Mouse (Mus musculus): ENCODE measurements around the gene Gtf3c5.

The Gtf3c5 gene

DNA sequence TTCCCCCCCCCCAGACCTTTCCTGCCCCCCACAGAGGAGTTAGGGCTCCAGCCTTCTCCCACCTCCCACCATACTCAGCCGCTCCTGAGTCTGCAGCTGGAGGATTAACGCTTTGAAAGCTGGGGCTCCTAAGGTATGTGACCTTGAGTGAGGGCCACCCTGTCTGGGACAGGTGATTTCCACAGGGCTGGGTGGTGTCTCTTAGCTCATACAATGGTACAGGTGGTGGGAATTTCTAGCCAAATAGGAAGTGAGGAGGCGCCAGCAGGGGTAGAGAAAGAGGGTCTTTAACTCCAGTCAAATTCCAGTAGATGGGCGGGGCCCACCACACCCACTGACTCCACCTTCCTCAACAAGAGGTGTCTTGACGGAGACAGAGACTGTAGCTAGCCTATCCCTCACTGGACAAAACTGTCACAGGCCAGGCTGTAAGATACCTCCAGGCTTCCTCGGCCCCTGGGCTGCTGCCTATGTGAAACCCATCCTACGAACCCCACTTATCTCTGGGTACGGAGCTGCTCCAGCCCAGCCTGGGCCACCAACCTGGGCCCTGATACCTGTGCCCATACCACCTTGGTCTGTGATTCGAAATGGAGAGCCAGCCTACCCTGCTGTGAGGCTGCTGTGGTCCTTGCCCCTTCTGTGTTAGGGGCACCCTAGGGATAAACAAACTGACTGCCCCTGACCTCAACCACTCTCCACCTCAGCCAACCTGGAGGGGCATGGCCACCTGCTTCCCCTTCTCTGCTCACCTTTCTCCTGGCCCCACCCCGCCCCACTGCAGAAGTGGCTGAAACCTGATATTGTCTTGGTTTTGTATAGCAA lies 24.0 kb upstream of the Gtf3c5 start:
- no peak for DNase-seq (ENCODE audit: low spot score)

DNA sequence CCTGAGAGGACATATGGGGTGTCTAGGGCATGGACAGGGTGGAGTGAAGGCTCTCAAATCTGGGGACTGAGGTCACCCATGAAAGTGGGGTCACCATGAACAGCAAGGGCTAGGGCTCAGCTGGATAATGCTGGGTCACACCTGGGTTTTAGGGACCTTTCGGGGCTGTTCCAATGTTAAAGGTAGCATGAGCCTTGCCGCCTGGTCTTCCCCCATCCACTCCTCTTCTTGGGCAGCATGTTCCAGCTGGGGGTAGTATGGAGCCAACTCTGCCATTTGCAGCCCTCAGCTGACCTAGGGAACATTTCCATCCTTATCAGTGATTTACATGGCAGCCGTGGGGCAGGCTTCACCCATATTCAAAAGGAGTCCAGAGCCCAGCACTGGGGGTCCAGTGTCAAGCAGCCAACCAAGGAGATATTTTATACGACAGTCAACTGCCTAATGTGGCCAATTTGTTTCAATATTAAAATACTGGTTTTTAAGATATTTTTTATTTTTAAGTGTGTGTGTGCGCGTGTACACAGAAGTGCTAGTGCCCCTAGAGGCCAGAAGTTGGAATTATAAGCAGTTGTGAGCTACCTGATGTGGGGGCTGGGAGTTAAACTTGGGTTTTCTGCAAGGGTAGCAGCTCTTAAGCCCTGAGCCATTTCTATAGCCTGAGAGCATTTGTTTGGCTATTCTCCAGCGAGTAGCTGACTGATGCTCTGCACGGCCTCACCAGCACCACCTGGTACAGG lies 23.2 kb upstream of the Gtf3c5 start:
- no peak for DNase-seq (ENCODE audit: low spot score)

DNA sequence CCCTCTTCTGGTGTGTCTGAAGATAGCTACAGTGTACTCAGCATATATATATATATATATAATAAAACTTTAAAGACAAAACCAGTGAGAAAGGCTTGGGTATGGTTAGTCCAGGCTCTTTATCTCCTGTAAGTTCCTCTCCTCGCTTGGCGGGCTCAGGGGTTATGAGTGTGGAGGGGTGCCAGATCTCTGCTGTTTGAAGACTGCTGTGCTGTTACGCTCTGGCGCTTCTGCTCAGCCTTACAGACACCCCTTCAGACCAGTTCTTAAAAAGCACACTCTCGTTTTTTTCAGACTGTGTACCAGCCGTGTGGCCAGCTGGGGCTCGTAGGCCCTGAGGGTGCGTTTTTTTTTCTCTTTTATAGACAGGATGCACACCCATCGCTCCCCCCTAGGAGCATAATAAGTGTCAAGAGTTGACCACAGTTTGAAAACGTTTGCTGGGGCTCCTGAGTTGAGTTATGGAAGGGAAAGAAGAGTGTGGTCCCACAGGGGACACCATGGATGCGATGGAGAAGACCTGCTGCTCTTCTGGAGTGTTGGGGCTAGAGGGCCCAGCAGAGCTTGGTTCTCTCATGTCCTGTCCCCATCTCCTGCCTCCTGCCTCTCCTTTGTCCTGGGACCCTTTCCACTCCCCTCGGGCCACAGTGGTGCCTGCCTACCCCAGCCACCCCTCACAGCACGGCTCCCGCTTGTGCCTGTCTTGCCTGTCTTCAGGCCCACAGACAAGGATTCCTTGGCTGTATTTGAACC lies 22.4 kb upstream of the Gtf3c5 start:
- DNase-seq (ENCODE audit: low spot score) = no peak

DNA sequence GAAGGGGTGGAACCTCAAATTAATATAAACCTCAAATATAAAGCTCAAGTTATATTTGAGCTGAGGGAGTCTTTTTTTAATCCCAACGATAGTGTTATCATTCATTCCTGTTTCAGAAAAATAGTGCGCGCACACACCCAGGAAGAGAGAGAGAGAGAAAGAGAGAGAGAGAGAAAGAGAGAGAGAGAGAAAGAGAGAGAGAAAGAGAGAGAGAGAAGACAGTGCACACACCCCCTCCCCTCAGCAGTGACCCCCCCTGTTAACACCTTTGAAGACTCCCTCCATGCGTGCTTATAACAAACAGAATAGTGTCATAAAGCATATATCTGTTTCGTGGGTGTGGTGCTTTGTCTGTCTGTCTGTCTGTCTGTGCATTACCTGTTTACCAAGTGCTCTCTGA lies 20.0 kb upstream of the Gtf3c5 start:
- no peak for DNase-seq (ENCODE audit: low spot score)

DNA sequence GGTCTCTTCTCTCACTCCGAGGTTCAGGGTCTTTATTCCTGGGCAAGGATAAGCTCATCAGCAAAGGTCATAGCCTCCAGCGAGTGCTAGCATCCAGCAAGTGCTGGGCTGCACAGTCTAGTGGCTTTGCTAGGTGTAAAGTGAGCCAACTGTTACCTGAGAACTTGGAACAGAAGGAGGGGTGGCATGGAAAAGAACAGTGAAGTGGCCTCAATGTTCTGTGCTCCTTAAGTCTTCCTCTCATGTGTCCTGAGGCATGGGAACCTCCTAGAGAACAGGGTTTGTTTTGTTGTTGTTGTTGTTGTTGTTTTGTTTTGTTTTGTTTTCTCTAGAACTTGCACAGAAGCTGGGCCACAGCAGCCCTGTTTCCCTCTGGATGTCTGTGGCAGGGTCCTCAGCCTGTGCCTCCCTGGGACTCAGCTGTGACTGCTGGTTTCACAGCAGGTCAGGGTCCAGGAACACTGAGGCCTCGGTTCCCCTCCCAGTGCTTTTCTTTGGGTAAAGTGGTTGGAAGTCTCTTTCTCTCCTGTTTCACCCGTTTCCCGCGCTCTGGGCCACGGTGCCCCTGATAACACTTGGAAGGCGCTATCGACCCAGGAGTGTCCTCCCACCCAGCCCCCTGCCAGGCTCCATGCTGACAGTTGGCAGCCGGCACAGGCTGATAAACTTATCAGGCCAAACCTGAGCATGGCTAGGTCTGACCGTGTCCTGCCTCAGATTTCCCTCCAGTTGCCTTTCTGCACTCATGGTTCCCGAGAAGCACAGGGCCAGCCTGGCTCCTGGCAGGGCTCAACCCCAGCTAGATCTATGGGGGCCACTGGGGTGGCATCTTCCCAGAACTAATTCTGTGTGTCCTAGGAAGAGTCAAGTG lies 18.4 kb upstream of the Gtf3c5 start:
- DNase-seq (ENCODE audit: low spot score) = no peak

DNA sequence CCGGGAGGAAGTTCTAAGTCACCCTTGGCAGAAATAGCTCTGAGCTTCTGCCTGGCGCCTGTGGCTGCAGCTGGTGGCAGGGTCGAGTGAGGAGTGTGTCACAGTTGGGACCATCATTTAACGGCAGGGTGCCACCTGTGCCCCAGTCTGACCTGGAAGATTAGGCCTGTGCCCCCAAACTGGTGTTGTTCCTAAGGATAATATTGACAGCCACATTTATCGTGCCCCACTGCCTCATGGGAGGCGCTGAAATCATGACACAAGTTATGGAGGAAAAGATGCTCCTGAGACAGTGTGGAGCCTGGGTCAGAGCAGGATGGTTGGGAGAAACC lies 16.0 kb upstream of the Gtf3c5 start:
- DNase-seq (ENCODE audit: low spot score) = no peak

DNA sequence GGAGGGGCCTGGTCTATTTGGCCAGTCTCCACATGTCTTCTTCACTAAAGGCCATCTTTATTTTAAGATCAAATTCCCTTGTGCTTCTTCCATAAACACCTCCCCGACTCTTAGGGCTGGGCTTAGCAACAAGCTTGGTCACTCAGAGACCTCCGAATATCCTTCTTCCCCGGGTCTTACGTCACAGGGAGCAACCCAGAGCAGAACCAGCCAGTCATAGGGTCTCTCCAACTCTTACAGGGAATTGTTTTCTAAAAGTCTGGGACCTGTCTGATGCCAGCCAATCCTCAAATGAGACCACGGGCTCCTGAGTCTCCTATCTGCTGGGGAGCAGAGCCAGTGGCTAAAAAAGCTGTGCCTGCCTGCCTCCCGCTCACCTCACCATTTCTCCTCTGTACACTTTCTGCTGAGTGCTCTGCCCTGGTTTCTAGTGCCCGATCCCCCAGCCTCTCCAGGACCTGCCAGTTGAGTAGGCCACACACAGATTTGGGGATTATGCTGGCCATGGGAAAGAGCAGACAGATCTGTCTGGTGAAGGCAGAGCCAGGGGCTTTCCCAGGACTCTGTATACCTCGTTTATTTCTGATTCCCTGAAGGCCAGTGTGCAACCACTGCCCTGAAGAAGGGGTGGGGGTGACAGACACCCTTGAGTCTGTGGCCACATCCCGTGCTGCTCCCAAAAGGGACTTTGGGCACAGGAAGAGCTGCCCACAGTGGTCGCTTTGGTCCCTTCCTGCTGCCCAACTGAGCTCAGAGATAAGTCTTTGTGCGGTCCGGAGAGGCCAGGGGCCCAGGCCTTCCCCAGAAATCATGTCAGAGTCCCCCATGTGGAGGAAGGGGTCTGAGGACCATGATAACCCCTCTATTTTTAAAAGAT lies 15.4 kb upstream of the Gtf3c5 start:
- DNase-seq (ENCODE audit: low spot score) = no peak

DNA sequence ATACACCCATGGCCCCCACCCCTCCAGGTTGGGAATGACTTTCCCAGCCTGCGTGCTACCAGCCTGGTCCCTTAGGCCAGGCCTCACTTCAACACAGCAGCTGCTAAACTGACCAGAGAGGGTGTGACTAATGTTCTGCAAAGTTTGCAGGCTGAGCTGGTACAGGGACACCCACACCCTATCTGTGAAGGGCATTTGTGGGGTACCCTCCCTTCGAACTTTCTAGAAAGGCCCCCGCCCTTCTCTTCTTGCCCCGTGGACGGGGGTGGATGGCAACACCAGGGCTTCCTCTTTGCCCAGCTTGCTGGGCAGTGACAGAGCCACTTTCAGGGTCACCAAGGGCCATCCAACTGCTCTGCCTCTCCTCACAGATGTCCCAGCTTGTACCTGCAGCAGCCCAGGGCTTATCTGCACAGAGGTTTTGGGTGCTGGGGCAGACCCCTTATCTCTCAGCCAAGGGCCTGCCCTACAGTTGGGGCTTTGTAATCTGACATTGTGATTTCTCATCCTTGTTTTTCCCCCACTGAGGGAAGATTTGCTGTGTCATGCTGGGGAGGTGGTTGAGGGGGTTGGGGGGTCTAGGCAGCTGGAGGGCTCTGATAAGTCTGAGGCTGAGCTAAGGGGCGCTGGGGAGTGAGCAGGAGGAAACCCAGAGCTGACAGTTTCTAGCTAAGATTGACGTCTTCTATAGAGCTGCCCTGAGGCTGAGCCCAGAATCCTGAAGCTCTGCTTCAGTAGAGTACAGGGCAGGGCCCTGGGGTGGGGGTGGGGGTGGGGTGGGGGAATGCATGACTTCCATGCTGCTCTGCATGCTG lies 14.4 kb upstream of the Gtf3c5 start:
- DNase-seq (ENCODE audit: low spot score) = no peak

DNA sequence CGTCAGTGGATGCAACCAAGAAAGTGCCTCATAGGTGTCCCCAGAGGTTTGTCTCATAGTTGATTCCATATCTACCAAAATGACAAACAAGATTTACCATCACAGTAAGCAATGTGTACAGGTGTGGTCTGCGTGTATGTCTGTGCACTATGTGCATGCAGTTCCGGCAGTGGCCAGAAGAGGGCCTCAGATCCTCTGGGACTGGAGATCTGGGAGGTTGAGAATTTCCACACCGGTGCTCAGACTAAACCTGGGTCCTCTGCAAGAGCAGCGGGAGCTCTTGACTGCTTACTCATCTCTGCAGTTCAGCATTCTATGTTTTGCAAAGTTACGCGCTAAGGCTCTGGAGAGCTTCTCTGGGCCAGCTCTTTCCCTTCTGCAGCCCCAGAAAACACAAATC lies 13.4 kb upstream of the Gtf3c5 start:
- no peak for DNase-seq (ENCODE audit: low spot score)

DNA sequence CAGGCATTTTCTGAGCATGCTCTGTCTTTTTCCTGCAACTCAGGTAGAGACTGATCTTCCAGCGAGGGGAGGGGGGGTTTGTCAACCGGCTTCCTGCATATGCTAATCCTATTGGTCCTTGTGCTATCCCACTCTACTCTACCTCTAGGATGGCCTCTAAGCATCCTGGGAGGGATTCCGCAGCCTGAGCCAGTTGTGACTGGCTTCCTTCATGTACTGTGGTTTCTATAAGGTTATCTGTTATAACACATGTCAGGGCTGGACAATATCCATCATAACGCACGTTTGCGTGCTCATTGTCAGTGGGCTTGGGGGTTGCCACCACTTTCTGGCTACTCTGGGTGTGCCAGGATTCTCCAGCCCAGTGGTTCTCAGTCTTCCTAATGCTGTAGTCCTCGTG lies 12.5 kb upstream of the Gtf3c5 start:
- no peak for DNase-seq (ENCODE audit: low spot score)

DNA sequence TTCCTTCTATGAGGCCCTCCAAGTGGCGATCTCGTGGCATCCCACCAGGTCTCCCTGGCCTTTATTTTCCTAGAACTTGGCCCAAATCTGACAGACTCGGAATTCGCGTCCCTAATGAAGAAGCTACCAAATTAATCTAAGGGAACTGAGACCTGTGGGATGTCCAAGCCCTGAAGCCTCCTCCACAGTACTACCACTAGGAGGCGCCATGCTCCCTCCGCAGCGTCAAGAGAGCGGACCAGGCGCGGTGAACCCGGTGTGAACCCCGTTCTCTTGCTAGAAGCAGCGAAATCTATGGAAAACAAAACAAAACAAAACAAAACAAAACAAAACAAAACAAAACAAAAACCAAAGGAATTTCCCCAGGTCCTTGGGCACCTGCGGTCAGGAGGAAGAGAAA lies 9.3 kb upstream of the Gtf3c5 start:
- peak; percentile 65 for DNase-seq (ENCODE audit: low spot score)

DNA sequence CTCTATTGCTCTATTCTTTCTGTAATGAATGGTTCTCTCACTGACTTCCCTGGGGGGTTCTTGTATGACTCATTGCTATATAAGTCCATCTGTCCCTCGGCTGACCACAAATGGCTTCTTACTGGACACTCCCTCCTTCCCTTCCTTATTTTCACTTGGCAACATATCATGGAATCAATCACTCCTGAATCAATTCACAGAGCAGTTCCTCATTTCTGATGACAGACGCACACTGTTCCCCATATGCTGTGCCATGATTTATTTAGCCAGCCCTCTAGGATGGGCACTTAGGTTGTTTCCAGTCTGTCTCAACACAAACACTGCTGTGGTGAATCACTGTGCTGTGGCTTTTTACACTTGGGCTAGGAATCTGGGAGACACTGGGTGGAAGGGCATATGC lies 7.9 kb upstream of the Gtf3c5 start:
- no peak for DNase-seq (ENCODE audit: low spot score)

DNA sequence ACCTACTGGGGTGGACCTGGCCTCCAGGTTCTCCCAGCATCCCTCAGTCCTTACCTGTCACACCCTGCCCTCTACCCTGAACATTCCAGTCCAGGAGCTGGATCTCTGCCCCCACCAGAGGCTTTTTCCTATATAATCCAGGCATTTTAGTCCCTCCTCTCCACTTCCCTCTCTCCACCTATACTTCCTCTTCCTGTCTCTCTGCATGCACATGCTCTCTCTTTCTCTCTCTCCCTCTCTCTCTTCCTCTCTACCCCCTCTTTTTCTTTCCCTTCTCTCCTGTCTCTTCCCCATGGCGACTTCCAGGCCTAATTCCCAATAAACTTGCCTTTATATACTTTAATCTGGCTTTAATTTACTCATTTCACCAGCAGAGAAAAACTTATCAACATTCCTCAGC lies 5.0 kb upstream of the Gtf3c5 start:
- DNase-seq (ENCODE audit: low spot score) = no peak

DNA sequence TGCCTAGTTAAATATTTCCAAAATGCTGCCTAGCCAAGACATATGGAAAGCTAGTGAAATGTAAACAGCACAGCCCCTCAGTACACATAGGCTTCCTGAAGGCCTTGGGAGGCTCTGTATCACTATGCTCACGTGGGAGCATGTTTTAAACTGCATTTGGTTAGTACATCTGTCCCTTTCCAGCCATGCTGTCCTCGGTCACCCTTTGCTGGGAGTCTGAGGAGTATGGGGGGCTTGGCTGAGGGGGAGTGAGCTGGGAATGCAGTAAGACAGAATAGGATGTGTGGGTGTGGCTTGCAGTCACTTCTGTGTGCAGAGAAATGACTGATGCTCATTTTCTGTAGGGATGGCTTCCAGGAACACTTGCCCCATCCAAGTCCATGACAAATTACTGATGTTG lies 2.2 kb upstream of the Gtf3c5 start:
- DNase-seq (ENCODE audit: low spot score) = no peak

DNA sequence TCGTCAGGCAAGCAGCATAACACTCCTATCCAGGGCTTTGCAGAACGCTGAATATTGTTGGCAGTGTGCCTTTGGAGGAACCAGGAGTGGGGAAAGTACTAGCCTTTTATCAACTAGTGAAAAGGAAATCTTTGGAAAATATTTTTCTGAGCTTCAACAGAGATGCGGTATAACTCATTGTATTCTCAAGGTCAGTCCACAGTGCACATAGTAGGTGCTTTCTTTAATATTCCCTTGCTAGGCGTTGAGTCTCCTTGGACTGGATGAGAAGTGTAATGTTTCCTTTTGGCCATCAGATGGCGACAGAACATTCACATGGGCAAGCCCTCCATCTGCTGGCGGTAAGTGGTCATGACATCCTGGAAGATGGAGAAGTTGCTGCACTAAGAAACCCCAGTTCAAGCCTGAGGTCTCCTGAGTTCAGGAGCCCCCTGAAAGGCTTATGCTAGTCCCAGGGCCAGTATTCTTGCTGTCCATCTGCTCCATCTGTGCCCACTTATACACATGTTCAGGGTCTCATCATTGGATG lies 1.6 kb upstream of the Gtf3c5 start:
- DNase-seq (ENCODE audit: low spot score) = peak; percentile 62

DNA sequence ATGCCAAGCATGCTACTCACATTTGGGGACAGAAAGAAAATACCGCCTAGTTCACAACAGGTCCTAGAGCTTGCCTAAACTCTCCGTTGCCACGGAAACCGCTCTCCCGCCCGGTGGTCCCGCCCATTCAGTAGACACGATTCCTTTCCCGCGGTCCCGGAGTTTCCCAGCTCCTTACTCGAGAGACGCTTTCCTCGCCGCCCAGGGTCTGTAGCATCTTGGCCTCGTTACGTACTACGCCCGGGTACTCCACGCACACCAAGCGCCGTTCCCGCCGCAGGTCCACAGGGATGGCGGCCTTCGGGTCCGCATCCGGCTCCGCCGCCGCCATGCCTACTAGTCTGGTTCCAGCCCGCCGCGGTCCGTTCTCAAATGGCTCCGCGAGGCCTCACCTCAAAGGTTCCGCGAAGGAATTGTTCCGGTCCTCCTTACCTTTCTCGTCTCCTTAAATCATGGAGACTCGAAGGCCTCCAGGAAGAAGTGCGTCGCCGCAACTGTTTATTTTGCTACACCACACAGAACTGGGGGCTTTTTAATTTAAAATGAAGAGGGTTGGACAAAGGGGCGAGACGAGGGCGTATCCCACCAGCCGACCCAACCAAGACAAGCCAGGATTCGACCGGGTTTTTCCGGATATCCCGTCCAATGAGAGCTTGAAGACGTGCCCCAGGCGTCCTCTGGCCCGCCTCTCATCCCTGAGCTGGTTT lies 751 bp downstream of the Gtf3c5 start:
- DNase-seq (ENCODE audit: low spot score) = peak; percentile 86

DNA sequence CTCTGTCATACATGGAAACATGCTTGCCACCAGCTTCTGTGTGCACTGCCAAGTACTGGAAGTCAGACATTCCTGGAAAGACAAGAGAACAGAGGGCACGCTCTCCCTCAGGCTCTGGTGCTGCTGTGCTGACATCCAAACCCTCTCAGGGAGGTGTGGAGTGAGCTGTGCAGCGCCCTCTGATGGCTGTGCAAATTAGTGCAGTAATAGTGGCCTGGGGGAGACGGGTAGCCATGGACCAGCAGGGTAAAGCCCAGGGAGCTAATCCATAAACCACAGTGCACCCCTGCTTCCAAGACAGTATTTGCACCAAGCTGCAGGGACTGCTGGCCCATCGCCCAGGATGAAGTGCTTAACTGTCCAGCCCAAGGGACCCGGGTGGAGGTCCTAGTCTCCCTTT lies 5.5 kb downstream of the Gtf3c5 start:
- no peak for DNase-seq (ENCODE audit: low spot score)

DNA sequence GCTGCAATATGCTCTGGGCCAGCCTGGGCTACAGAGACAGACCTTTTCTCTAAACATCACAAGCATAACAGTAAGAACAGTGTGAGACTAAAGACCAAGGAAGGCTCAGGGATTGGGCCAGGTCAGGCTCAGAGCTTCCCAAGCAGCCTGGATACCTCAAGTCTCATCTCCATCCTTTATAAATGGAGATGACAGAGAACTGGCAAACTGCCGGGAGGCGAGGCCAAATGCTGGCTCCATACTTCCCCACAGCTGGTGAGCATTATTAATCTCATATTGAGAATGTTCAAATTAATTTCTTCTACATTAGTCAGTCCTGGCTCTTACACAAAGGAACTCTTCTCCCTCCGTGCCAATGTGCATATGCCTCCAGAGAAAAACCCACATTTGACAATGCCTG lies 6.7 kb downstream of the Gtf3c5 start:
- DNase-seq (ENCODE audit: low spot score) = no peak

DNA sequence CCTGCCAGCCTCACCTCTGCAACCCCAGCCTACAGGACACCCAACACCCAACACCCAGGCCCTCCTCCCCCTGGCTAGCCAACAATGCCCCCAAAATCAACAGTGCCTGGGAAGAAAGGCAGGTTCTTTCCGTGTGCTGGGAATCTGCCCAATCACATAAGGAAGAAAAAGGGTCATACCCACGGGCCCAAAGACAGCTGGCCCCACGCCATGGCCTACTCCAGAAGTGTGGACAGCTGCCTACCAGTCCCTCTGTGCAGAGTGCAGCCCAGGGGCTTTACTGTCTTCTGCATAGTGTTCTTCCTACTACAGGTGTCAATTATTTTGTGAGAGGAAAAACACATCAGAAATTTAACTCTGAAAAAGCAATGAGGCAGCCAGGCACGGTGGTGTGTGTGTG lies 8.2 kb downstream of the Gtf3c5 start:
- no peak for DNase-seq (ENCODE audit: low spot score)

All from ovary, postnatal 36 days (tissue).